Mouse (Mus musculus): Measurements from ENCODE around the gene Speer4d.
"Not testable (repeated sequence)": the region's sequence is repeated elsewhere in the genome, so short reads cannot be mapped to it uniquely, and the experiment has no call there.

Gene Speer4d

GRCm38 (mm10) chr5:15670789-15671188 lies 51.9 kb downstream of the Speer4d start:
- not testable (repeated sequence) for DNase-seq (ENCODE audit: low spot score)

Data from lung, postnatal 25 days (tissue).